7 mouse cellular contexts compared by ENCODE assay signal in genomic region chr7:28290165-28290564, GRCm38 (mm10). TPM values are rescaled to one million over a fixed set of nuclear protein-coding genes. Genes with fewer than 3 reads are reported as not detected.
A peak's percentile ranks its signal among the peaks of the same experiment; 100 is the strongest.
DNase-seq lines count a peak whose midpoint lies in the region; ATAC-seq and TF ChIP-seq lines count a peak whose summit lies in the region.

No protein-coding gene starts in this region.

- peak; percentile 26; the same call in 1 of the 2 replicates for TF ChIP-seq CTCF in lung, embryonic 14.5 days (IDR thresholded peaks at IDR 0.05; ENCODE audit: low read depth)

- H3K4me2 ChIP-seq in lung, embryonic 14.5 days, result peak overlapping the region; percentile 57
- peak overlapping the region; percentile 32 for H3K4me2 ChIP-seq in embryonic facial prominence, embryonic 11.5 days (ENCODE audit: low read depth, low read length)
- H3K4me2 ChIP-seq in intestine, embryonic 14.5 days (ENCODE audit: low read length), result peak overlapping the region; percentile 51
- H3K4me2 ChIP-seq in neural tube, embryonic 14.5 days (ENCODE audit: low read depth, low read length), result peak overlapping the region; percentile 43

- no peak overlapping the region for H3K27ac ChIP-seq in lung, embryonic 14.5 days (ENCODE audit: low read depth)
- H3K27ac ChIP-seq in embryonic facial prominence, embryonic 11.5 days (replicated peaks; ENCODE audit: low read depth, low read length), result no peak overlapping the region
- no peak overlapping the region for H3K27ac ChIP-seq in intestine, embryonic 14.5 days (ENCODE audit: low read depth)
- H3K27ac ChIP-seq in neural tube, embryonic 14.5 days (ENCODE audit: low read depth, low read length), result no peak overlapping the region

- peak overlapping the region; percentile 19 for H3K4me3 ChIP-seq in lung, embryonic 14.5 days (ENCODE audit: low read depth, low read length)
- peak overlapping the region; percentile 21 for H3K4me3 ChIP-seq in embryonic facial prominence, embryonic 11.5 days (ENCODE audit: low read depth, low read length)
- H3K4me3 ChIP-seq in intestine, embryonic 14.5 days (ENCODE audit: low read depth, low read length), result peak overlapping the region; percentile 22
- peak overlapping the region; percentile 24 for H3K4me3 ChIP-seq in neural tube, embryonic 14.5 days (ENCODE audit: low read depth, low read length)

- H3K9ac ChIP-seq in lung, embryonic 14.5 days, result peak overlapping the region; percentile 0; the same call in 1 of the 2 replicates
- H3K9ac ChIP-seq in embryonic facial prominence, embryonic 11.5 days (replicated peaks; ENCODE audit: low read length), result no peak overlapping the region
- H3K9ac ChIP-seq in intestine, embryonic 14.5 days (ENCODE audit: low read length), result 0 out of 2 replicates have a peak overlapping the region, but pooled peaks have one; percentile 13
- H3K9ac ChIP-seq in neural tube, embryonic 14.5 days (replicated peaks; ENCODE audit: low read depth, low read length), result 0 out of 2 replicates have a peak overlapping the region, but pooled peaks have one; percentile 16

- no peaks in the 10 kb centered on the region for H3K36me3 ChIP-seq in lung, embryonic 14.5 days (ENCODE audit: insufficient read depth)
- H3K36me3 ChIP-seq in embryonic facial prominence, embryonic 11.5 days (replicated peaks; ENCODE audit: control insufficient read depth, insufficient read depth, low read depth, low read length), result no peaks in the 10 kb centered on the region
- no peaks in the 10 kb centered on the region for H3K36me3 ChIP-seq in intestine, embryonic 14.5 days (ENCODE audit: control insufficient read depth, insufficient read depth, low read length)
- no peaks in the 10 kb centered on the region for H3K36me3 ChIP-seq in neural tube, embryonic 14.5 days (ENCODE audit: control insufficient read depth, insufficient read depth, low read length)

- no peaks in the 10 kb centered on the region for H3K4me1 ChIP-seq in lung, embryonic 14.5 days (ENCODE audit: insufficient read depth)
- no peaks in the 10 kb centered on the region; the same call in 1 of the 2 replicates for H3K4me1 ChIP-seq in embryonic facial prominence, embryonic 11.5 days (ENCODE audit: control insufficient read depth, insufficient read depth, low read length)
- H3K4me1 ChIP-seq in intestine, embryonic 14.5 days (replicated peaks; ENCODE audit: control insufficient read depth, insufficient read depth, low read length), result peaks cover 13% of the 10 kb centered on the region
- H3K4me1 ChIP-seq in neural tube, embryonic 14.5 days (ENCODE audit: control insufficient read depth, insufficient read depth, low read length), result peaks cover 5% of the 10 kb centered on the region; the same call in 1 of the 2 replicates

- peaks cover 65% of the 10 kb centered on the region for H3K27me3 ChIP-seq in lung, embryonic 14.5 days (ENCODE audit: insufficient read depth, low read length)
- peaks cover 53% of the 10 kb centered on the region for H3K27me3 ChIP-seq in embryonic facial prominence, embryonic 11.5 days (ENCODE audit: control insufficient read depth, insufficient read depth, low read length)
- H3K27me3 ChIP-seq in intestine, embryonic 14.5 days (replicated peaks; ENCODE audit: control insufficient read depth, insufficient read depth, low read length), result peaks cover 67% of the 10 kb centered on the region
- H3K27me3 ChIP-seq in neural tube, embryonic 14.5 days (ENCODE audit: control insufficient read depth, insufficient read depth, low read length), result peaks cover 4% of the 10 kb centered on the region; the same call in 1 of the 2 replicates

- no peaks in the 10 kb centered on the region for H3K9me3 ChIP-seq in lung, embryonic 14.5 days (ENCODE audit: low read depth, low read length)
- H3K9me3 ChIP-seq in embryonic facial prominence, embryonic 11.5 days (replicated peaks; ENCODE audit: control insufficient read depth, low read length), result no peaks in the 10 kb centered on the region
- H3K9me3 ChIP-seq in intestine, embryonic 14.5 days (ENCODE audit: control insufficient read depth, low read length), result no peaks in the 10 kb centered on the region
- no peaks in the 10 kb centered on the region for H3K9me3 ChIP-seq in neural tube, embryonic 14.5 days (ENCODE audit: control insufficient read depth, low read length)

- no peak; the same call in 1 of the 2 replicates for ATAC-seq in lung, embryonic 14.5 days (ENCODE audit: insufficient read depth)
- ATAC-seq in embryonic facial prominence, embryonic 11.5 days (replicated peaks; ENCODE audit: insufficient number of reproducible peaks, low FRiP score, low TSS enrichment, low read depth), result no peak
- no peak for ATAC-seq in intestine, embryonic 14.5 days (replicated peaks; ENCODE audit: low FRiP score, low TSS enrichment, low read depth)
- peak; percentile 33; the same call in 1 of the 2 replicates for ATAC-seq in neural tube, embryonic 14.5 days (ENCODE audit: low read depth)

- WGBS in lung, embryonic 14.5 days, result 1% methylated on average over 18 of the region's 18 CpGs
- 2% methylated on average over 17 of the region's 18 CpGs for WGBS in embryonic facial prominence, embryonic 11.5 days
- WGBS in intestine, embryonic 14.5 days, result 1% methylated on average over 18 of the region's 18 CpGs
- 2% methylated on average over 18 of the region's 18 CpGs for WGBS in neural tube, embryonic 14.5 days

- DNase-seq in lung, embryonic 14.5 days, result peak; percentile 28
- DNase-seq in lung, adult 18-20 months, result no peak
- peak; percentile 30 for DNase-seq in embryonic facial prominence, embryonic 11.5 days (ENCODE audit: low spot score)
- DNase-seq in intestine, embryonic 14.5 days (ENCODE audit: low spot score), result peak; percentile 62
- no peak for DNase-seq in gastrocnemius, postnatal 10 days
- no peak for DNase-seq in left cerebral cortex, adult 18-20 months (ENCODE audit: low spot score in 2 of 2)

RNA-seq across cellular contexts. Expression of gene Selenov, which starts 0.8 kb away (rescaled TPM):
- polyA plus RNA-seq in lung, embryonic 14.5 days (2014; fragmentation: Nextera tagmentation; extraction: Ambion mirVana), result 0.15 TPM in 1 of 2 replicates, not detected in the other
- not detected in 2 replicates for polyA plus RNA-seq in embryonic facial prominence, embryonic 11.5 days (2014; fragmentation: Nextera tagmentation; extraction: Ambion mirVana)
- 0.28 TPM in 1 of 2 replicates, not detected in the other for polyA plus RNA-seq in intestine, embryonic 14.5 days (2014; fragmentation: Nextera tagmentation; extraction: Ambion mirVana)
- polyA plus RNA-seq in neural tube, embryonic 14.5 days (2014; fragmentation: Nextera tagmentation; extraction: Ambion mirVana), result 0.70 and 1.5 TPM in 2 replicates
- total RNA-seq in gastrocnemius, postnatal 10 days (2021), result not detected
- total RNA-seq in left cerebral cortex, adult 18-20 months (2021), result under 1 TPM in 1 of 2 experiments, not detected in 1; 0.44 TPM

RNA-seq across cellular contexts. Expression of gene Dll3, which starts 11.9 kb away (rescaled TPM):
- polyA plus RNA-seq in lung, embryonic 14.5 days (2014; fragmentation: Nextera tagmentation; extraction: Ambion mirVana), result 0.43 and 0.66 TPM in 2 replicates
- polyA plus RNA-seq in embryonic facial prominence, embryonic 11.5 days (2014; fragmentation: Nextera tagmentation; extraction: Ambion mirVana), result 9.9 and 11.8 TPM in 2 replicates
- 6.4 and 6.8 TPM in 2 replicates for polyA plus RNA-seq in intestine, embryonic 14.5 days (2014; fragmentation: Nextera tagmentation; extraction: Ambion mirVana)
- 21.2 and 21.8 TPM in 2 replicates for polyA plus RNA-seq in neural tube, embryonic 14.5 days (2014; fragmentation: Nextera tagmentation; extraction: Ambion mirVana)
- not detected for total RNA-seq in gastrocnemius, postnatal 10 days (2021)
- total RNA-seq in left cerebral cortex, adult 18-20 months (2021), result 1 to 10 TPM; 1.5 to 1.6 TPM

RNA-seq across cellular contexts. Expression of gene Eid2b, which starts 12.6 kb away (rescaled TPM):
- polyA plus RNA-seq in lung, embryonic 14.5 days (2014; fragmentation: Nextera tagmentation; extraction: Ambion mirVana), result 9.0 and 10.9 TPM in 2 replicates
- polyA plus RNA-seq in embryonic facial prominence, embryonic 11.5 days (2014; fragmentation: Nextera tagmentation; extraction: Ambion mirVana), result 13.7 and 17.5 TPM in 2 replicates
- polyA plus RNA-seq in intestine, embryonic 14.5 days (2014; fragmentation: Nextera tagmentation; extraction: Ambion mirVana), result 9.4 and 9.5 TPM in 2 replicates
- 33.5 and 33.9 TPM in 2 replicates for polyA plus RNA-seq in neural tube, embryonic 14.5 days (2014; fragmentation: Nextera tagmentation; extraction: Ambion mirVana)
- total RNA-seq in gastrocnemius, postnatal 10 days (2021), result 1 to 10 TPM; 7.7 to 8.6 TPM
- 10 to 100 TPM; 30.2 to 30.8 TPM for total RNA-seq in left cerebral cortex, adult 18-20 months (2021)

RNA-seq across cellular contexts. Expression of gene Timm50, which starts 21.7 kb away (rescaled TPM):
- polyA plus RNA-seq in lung, embryonic 14.5 days (2014; fragmentation: Nextera tagmentation; extraction: Ambion mirVana), result 162 and 174 TPM in 2 replicates
- polyA plus RNA-seq in embryonic facial prominence, embryonic 11.5 days (2014; fragmentation: Nextera tagmentation; extraction: Ambion mirVana), result 172 and 177 TPM in 2 replicates
- 183 and 198 TPM in 2 replicates for polyA plus RNA-seq in intestine, embryonic 14.5 days (2014; fragmentation: Nextera tagmentation; extraction: Ambion mirVana)
- polyA plus RNA-seq in neural tube, embryonic 14.5 days (2014; fragmentation: Nextera tagmentation; extraction: Ambion mirVana), result 132 and 139 TPM in 2 replicates
- total RNA-seq in gastrocnemius, postnatal 10 days (2021), result 10 to 100 TPM; 40.1 to 43.8 TPM
- total RNA-seq in left cerebral cortex, adult 18-20 months (2021), result 10 to 100 TPM; 36.8 to 43.2 TPM

RNA-seq across cellular contexts. Expression of gene Eid2, which starts 22.5 kb away (rescaled TPM):
- polyA plus RNA-seq in lung, embryonic 14.5 days (2014; fragmentation: Nextera tagmentation; extraction: Ambion mirVana), result 9.8 and 12.9 TPM in 2 replicates
- polyA plus RNA-seq in embryonic facial prominence, embryonic 11.5 days (2014; fragmentation: Nextera tagmentation; extraction: Ambion mirVana), result 10.4 and 19.9 TPM in 2 replicates
- polyA plus RNA-seq in intestine, embryonic 14.5 days (2014; fragmentation: Nextera tagmentation; extraction: Ambion mirVana), result 3.2 and 3.3 TPM in 2 replicates
- polyA plus RNA-seq in neural tube, embryonic 14.5 days (2014; fragmentation: Nextera tagmentation; extraction: Ambion mirVana), result 7.8 and 7.9 TPM in 2 replicates
- 10 to 100 TPM; 14.2 to 15.6 TPM for total RNA-seq in gastrocnemius, postnatal 10 days (2021)
- total RNA-seq in left cerebral cortex, adult 18-20 months (2021), result 10 to 100 TPM; 62.3 to 65.2 TPM

Comparison
In these comparisons a context has a peak if more than half of its experiments do, and no peak if none do; other contexts are left out.
1. DNase-seq: peak in lung, embryonic 14.5 days (single experiment), embryonic facial prominence, embryonic 11.5 days (single experiment) and intestine, embryonic 14.5 days (single experiment); none in lung, adult 18-20 months (0 of 2), gastrocnemius, postnatal 10 days (single experiment) and left cerebral cortex, adult 18-20 months (0 of 2).
2. Peak in every context shown above with its lines, with median percentiles within 50 percentile points of each other: H3K4me2 ChIP-seq and H3K4me3 ChIP-seq.